Mouse (Mus musculus): ENCODE data around the gene R3hdml. TPM values are rescaled to one million over a fixed set of nuclear protein-coding genes. Genes with fewer than 3 reads are reported as not detected.

The R3hdml gene
- polyA plus RNA-seq, 2 experiments from 2014 or later: not detected

GRCm38 (mm10) chr2:163480191-163480825 lies 11.8 kb upstream of the R3hdml start:
- no peak for ATAC-seq

- no peak for ATAC-seq
These were observed 10.5 kb upstream of the R3hdml start for GRCm38 (mm10) chr2:163481539-163482029.

GRCm38 (mm10) chr2:163487360-163487759 lies 4.8 kb upstream of the R3hdml start:
- ATAC-seq: no peak

- no peak for ATAC-seq
These were observed 2.3 kb upstream of the R3hdml start for GRCm38 (mm10) chr2:163489725-163490291.

- no peak for ATAC-seq
These were observed 1.5 kb upstream of the R3hdml start for GRCm38 (mm10) chr2:163490656-163491055.

- ATAC-seq: no peak
These were observed 767 bp upstream of the R3hdml start for GRCm38 (mm10) chr2:163491351-163491750.

GRCm38 (mm10) chr2:163493031-163493430 lies 913 bp downstream of the R3hdml start:
- no peak for ATAC-seq

GRCm38 (mm10) chr2:163493976-163494375 lies 1.9 kb downstream of the R3hdml start:
- no peak for ATAC-seq

- ATAC-seq: no peak
These were observed 2.3 kb downstream of the R3hdml start for GRCm38 (mm10) chr2:163494456-163494855.

GRCm38 (mm10) chr2:163502219-163502618 lies 10.1 kb downstream of the R3hdml start:
- ATAC-seq: no peak

- ATAC-seq: no peak
These were observed 11.1 kb downstream of the R3hdml start for GRCm38 (mm10) chr2:163503191-163503590.

GRCm38 (mm10) chr2:163506300-163507004 lies 14.3 kb downstream of the R3hdml start, which contains the start of gene Hnf4a:
Gene Hnf4a (plus strand): TSS chr2:163506808.
- ATAC-seq: no peak

- ATAC-seq: no peak
These were observed 33.7 kb downstream of the R3hdml start for GRCm38 (mm10) chr2:163525761-163526243.

GRCm38 (mm10) chr2:163527497-163527896 lies 35.4 kb downstream of the R3hdml start:
- no peak for ATAC-seq

- ATAC-seq: no peak
These were observed 38.3 kb downstream of the R3hdml start for GRCm38 (mm10) chr2:163530418-163530817.

- ATAC-seq: no peak
These were observed 39.8 kb downstream of the R3hdml start for GRCm38 (mm10) chr2:163531917-163532316.

GRCm38 (mm10) chr2:163533226-163533625 lies 41.1 kb downstream of the R3hdml start:
- no peak for ATAC-seq

GRCm38 (mm10) chr2:163534958-163535524 lies 42.9 kb downstream of the R3hdml start:
- ATAC-seq: peak; percentile 59

- no peak for ATAC-seq
These were observed 45.3 kb downstream of the R3hdml start for GRCm38 (mm10) chr2:163537443-163537842.

- ATAC-seq: no peak
These were observed 46.3 kb downstream of the R3hdml start for GRCm38 (mm10) chr2:163538410-163538809.

- no peak for ATAC-seq
These were observed 47.4 kb downstream of the R3hdml start for GRCm38 (mm10) chr2:163539321-163540040.

Data from activated CD4-positive, CD25-positive, alpha-beta regulatory T cell, adult 4 months (primary cell).